Mouse (Mus musculus) bone marrow, adult 2 months (tissue): ENCODE results near the gene Mpzl2. TPM values are rescaled to one million over a fixed set of nuclear protein-coding genes. Genes with fewer than 3 reads are reported as not detected.

Experiments
- H3K27ac ChIP-seq: fragments of 200-500 bp; 2 replicates; pipeline ENCODE4 v1.5.1; 2012; ENCODE audit warnings: low read depth, mild to moderate bottlenecking, control low read depth, inconsistent platforms, low read length; ENCODE audit not compliant: control insufficient read depth, poor library complexity, insufficient read depth
- H3K4me1 ChIP-seq: fragments of 200-500 bp; 2 replicates; pipeline ENCODE4 v1.6.1; 2011; ENCODE audit warnings: low read length; ENCODE audit not compliant: control insufficient read depth, insufficient read depth
- H3K4me3 ChIP-seq: fragments of 200-500 bp; replicated peaks from 2 replicates; pipeline ENCODE3; 2011; ENCODE audit warnings: mild to moderate bottlenecking, low read depth, low read length, control low read depth; ENCODE audit not compliant: control insufficient read depth
- CTCF ChIP-seq: fragments of 200-500 bp; IDR thresholded peaks from 2 replicates; pipeline ENCODE4 v1.5.1; 2011; ENCODE audit warnings: low read length, control low read depth; ENCODE audit not compliant: control insufficient read depth, insufficient read depth
- POLR2A ChIP-seq: fragments of 200-500 bp; IDR thresholded peaks from 2 replicates; pipeline ENCODE4 v1.6.1; 2011; ENCODE audit warnings: low read depth, mild to moderate bottlenecking, control low read depth, low read length, borderline replicate concordance; ENCODE audit not compliant: control insufficient read depth
- WGBS: fragments of 180-500 bp; shearing (Covaris S2); methylation state at CpG from one replicate; pipeline ENCODE4 v1.1.7; 2018; 5-methylcytosine and 5-hydroxymethylcytosine counted together
- polyA plus RNA-seq: library from polyadenylated mRNA; stranded (reverse); fragments of >200 nt; gene quantifications from 2 replicates; pipeline ENCODE4 v1.2.4, GENCODE M21; 2011; ENCODE audit warnings: low replicate concordance; ENCODE audit not compliant: missing spikeins, insufficient read depth, insufficient read length

Gene Mpzl2
- 2.2 TPM in 1 of 2 replicates, not detected in the other for polyA plus RNA-seq

DNA sequence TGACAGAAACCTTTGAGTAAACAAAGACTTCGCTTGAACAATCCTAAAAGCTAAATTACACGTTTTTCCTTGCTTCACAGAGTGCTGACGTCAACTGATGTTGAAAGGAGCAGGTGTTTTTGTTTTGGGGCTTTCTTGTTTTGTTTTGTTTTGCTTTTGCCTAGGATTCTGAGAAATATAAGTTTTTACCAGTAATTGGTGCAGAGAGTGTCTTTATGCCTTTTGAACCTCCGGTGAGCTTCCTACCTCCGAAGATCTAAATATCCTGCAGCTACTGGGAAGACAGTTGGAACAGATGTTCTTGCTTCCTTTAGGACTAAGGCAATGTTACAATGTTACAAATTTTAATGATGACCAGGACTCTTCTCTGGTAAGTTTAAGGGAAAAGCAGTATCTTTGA, at the start of gene Mpzl2:
TSS of gene Mpzl2 (plus strand) at position 301 of the 400 bp plus-strand sequence.
- no peak within 1 kb of the TSS for H3K4me3 ChIP-seq
- H3K4me1 ChIP-seq, result no peaks in the 10 kb centered on the region
- no peak for TF ChIP-seq POLR2A
- TF ChIP-seq CTCF, result no peak
- WGBS, result 55% methylated on average over 5 of the region's 5 CpGs
- no peak within 1 kb of the TSS for H3K27ac ChIP-seq

DNA sequence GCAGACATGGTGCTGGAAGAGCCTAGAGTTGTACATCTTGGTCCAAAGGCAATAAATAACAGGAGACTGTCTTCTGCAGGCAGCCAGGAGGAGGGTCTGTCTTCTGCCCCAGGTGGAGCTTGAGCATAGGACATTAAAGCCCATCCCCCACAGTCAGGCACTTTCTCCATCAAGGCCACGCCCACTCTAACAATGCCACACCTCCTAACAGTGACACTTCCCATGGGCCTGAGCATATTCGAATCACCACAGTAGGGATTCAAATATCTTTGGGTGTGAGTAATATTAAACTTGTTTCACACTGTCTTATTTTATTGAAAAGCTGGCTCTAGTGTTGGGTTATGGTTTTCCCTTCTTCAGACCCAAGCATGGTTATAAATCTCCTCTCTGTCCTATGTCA, 47.8 kb upstream of the Mpzl2 start:
- Histone ChIP-seq H3K4me1 (peaks cover 2% of the 10 kb centered on the region), H3K27ac (no peak overlapping the region), H3K4me3 (no peak overlapping the region)
- TF ChIP-seq CTCF (no peak), POLR2A (no peak)
- 81% methylated on average over 2 of the region's 2 CpGs for WGBS

- TF ChIP-seq CTCF (no peak), POLR2A (no peak)
- Histone ChIP-seq H3K4me1 (no peaks in the 10 kb centered on the region), H3K4me3 (no peak overlapping the region), H3K27ac (no peak overlapping the region)
These were observed 47.3 kb upstream of the Mpzl2 start for GRCm38 (mm10) chr9:44992271-44992670.

DNA sequence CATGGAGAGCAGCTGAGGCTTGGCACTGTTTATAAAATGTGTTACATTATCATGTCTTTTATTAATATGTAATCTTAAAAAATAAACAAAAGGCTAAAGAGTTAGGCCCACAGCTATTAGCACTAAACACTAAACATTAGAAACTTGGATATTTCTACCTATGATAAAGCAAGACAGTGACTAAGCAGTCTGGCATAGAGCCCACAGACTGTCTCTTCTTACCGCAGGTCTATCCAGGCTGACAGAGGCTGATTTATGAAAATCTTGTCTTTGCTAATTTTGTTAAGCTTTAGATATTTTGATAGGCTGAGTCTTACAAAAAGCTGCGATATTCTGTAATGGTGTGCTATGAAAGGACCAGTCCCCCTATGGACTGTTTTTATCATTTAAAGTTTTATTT, 46.3 kb upstream of the Mpzl2 start:
- 58% methylated on average over 2 of the region's 2 CpGs for WGBS
- no peak overlapping the region for H3K4me3 ChIP-seq
- TF ChIP-seq CTCF (no peak), POLR2A (no peak)

GRCm38 (mm10) chr9:44994962-44995361, 44.6 kb upstream of the Mpzl2 start:
- Histone ChIP-seq H3K4me1 (no peaks in the 10 kb centered on the region), H3K27ac (no peak overlapping the region), H3K4me3 (no peak overlapping the region)
- no peak for TF ChIP-seq POLR2A
- no peak for TF ChIP-seq CTCF
- WGBS, result 73% methylated on average over 4 of the region's 4 CpGs

More for the DNA sequence above, 46.3 kb upstream of the Mpzl2 start:
- Histone ChIP-seq H3K27ac (no peak overlapping the region), H3K4me1 (no peaks in the 10 kb centered on the region)

DNA sequence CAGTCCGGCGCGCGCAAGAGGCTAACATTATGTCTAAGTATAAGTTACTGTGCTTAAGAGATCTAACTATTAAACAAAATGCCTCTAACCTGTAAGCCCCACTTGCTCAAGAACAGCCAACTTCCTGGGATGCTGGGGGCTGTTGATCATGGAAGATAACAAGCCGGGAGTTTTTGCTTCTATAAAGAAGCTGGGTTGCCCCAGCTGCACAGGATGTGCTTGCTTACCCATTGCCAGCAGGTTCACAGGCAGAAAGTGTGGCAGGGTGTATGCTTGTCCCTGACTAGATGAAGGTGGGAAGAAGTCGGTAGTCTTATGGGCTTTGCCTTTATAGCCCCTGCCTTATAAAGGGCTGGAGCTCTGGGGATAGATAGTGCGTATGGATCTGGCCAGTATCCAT, 43.0 kb upstream of the Mpzl2 start:
- WGBS, result 85% methylated on average over 7 of the region's 7 CpGs
- H3K4me3 ChIP-seq, result no peak overlapping the region
- TF ChIP-seq POLR2A, result no peak
- no peak for TF ChIP-seq CTCF

DNA sequence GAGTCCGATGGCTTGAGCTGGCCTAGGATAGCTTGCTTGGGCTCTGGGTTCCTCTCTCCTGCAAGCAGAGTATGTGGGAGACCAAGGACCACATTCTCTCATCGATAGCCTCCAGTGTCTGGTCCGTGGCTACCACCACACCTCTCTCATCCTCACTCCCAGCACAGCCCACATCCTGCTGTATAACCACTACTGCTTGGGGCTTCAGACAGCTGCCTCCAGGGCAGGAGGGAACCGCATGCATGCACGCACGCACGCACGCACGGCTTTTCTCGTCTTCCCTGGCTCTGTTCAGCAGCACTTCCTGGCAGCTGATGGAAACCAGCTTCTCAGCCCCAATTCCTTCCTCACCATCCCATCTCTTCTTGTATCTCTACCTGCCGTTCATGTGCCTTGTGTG, 41.5 kb upstream of the Mpzl2 start:
- 19% methylated on average over 11 of the region's 11 CpGs for WGBS
- Histone ChIP-seq H3K4me1 (no peaks in the 10 kb centered on the region), H3K27ac (no peak overlapping the region), H3K4me3 (no peak overlapping the region)
- no peak for TF ChIP-seq POLR2A
- TF ChIP-seq CTCF, result no peak

More for the DNA sequence above, 43.0 kb upstream of the Mpzl2 start:
- Histone ChIP-seq H3K4me1 (no peaks in the 10 kb centered on the region), H3K27ac (no peak overlapping the region)

GRCm38 (mm10) chr9:44999171-44999570, 40.4 kb upstream of the Mpzl2 start:
- no peaks in the 10 kb centered on the region for H3K4me1 ChIP-seq
- no peak overlapping the region for H3K27ac ChIP-seq
- TF ChIP-seq CTCF (no peak), POLR2A (no peak)
- 60% methylated on average over 6 of the region's 6 CpGs for WGBS
- no peak overlapping the region for H3K4me3 ChIP-seq

- WGBS, result 76% methylated on average over 5 of the region's 5 CpGs
- no peak overlapping the region for H3K27ac ChIP-seq
- H3K4me3 ChIP-seq, result no peak overlapping the region
- TF ChIP-seq CTCF, result no peak
- TF ChIP-seq POLR2A, result no peak
- H3K4me1 ChIP-seq, result no peaks in the 10 kb centered on the region
These were observed 39.8 kb upstream of the Mpzl2 start for GRCm38 (mm10) chr9:44999776-45000175.
